Mouse (Mus musculus): ENCODE measurements around the gene Ly9.

DNA sequence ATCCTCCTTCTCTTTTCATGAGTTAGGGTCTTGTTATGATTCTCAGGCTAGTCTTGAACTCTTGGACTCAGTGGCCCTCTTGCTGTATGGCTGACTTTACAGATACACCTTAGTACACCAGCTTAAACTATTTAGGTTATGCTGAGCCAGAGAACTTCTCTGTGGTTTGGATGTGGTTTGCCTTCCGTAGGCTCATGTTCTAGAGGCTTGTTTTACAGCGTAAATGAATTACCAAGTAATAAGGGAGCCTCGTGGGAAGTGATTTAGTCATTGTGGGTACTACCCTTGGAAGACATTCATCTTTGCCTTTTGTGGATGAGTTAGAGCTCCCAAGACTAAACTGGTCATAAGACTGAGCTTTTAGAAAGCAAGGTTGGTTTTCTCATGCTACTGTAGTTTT is 20.6 kb upstream of the Ly9 start:
- TF ChIP-seq CTCF (IDR thresholded peaks at IDR 0.05; ENCODE audit: borderline replicate concordance, insufficient read depth, low read length) (no peak), POLR2A (IDR thresholded peaks at IDR 0.05; ENCODE audit: low read depth, low read length) (no peak)

All from embryonic fibroblast, embryonic 13.5 days (primary cell).